Mouse (Mus musculus): ENCODE results near the gene Gm5148. TPM values are rescaled to one million over a fixed set of nuclear protein-coding genes. Genes with fewer than 3 reads are reported as not detected.

Gm5148 gene
- total RNA-seq, 2 experiments from 2014 or later = 3.3 to 3.4 TPM

- intact Hi-C loops (cut with DNase I) = no loop called here
- DNase-seq (ENCODE audit: low spot score in 2 of 2) = no peak
These were observed 15.7 kb upstream of the Gm5148 start for GRCm38 (mm10) chr3:37739996-37740395.

GRCm38 (mm10) chr3:37738171-37738950, 14.1 kb upstream of the Gm5148 start:
- DNase-seq (ENCODE audit: low spot score in 2 of 2) = no peak
- intact Hi-C loops (cut with DNase I) = no loop called here

GRCm38 (mm10) chr3:37737407-37737806, 13.1 kb upstream of the Gm5148 start:
- DNase-seq (ENCODE audit: low spot score in 2 of 2) = peak; percentile 35 to 81
- intact Hi-C loops (cut with DNase I) = no loop called here

GRCm38 (mm10) chr3:37735166-37735565, 10.9 kb upstream of the Gm5148 start:
- intact Hi-C loops (cut with DNase I) = no loop called here
- no peak for DNase-seq (ENCODE audit: low spot score in 2 of 2)

- intact Hi-C loops (cut with DNase I) = no loop called here
- peak in 1 of 2 experiments; percentile 25 for DNase-seq (ENCODE audit: low spot score in 2 of 2)
These were observed 4.9 kb upstream of the Gm5148 start for GRCm38 (mm10) chr3:37729142-37729541.

- intact Hi-C loops (cut with DNase I) = no loop called here
- DNase-seq (ENCODE audit: low spot score in 2 of 2) = no peak
These were observed 4.1 kb upstream of the Gm5148 start for GRCm38 (mm10) chr3:37728112-37729100.

- intact Hi-C loops (cut with DNase I) = no loop called here
- no peak for DNase-seq (ENCODE audit: low spot score in 2 of 2)
These were observed 3.1 kb upstream of the Gm5148 start for GRCm38 (mm10) chr3:37727392-37727791.

- intact Hi-C loops (cut with DNase I) = no loop called here
These were observed 2.3 kb upstream of the Gm5148 start for GRCm38 (mm10) chr3:37726501-37727140.

GRCm38 (mm10) chr3:37724946-37725735, 851 bp upstream of the Gm5148 start:
- no peak for DNase-seq (ENCODE audit: low spot score in 2 of 2)
- intact Hi-C loops (cut with DNase I) = no loop called here

More at GRCm38 (mm10) chr3:37726501-37727140, 2.3 kb upstream of the Gm5148 start:
- DNase-seq (ENCODE audit: low spot score in 2 of 2) = no peak

- intact Hi-C loops (cut with DNase I) = loop anchor here (2.0 kb wide), 1 partner anchor 83 kb away; no protein-coding TSS in a partner anchor
- peak; percentile 47 to 60 for DNase-seq (ENCODE audit: low spot score in 2 of 2)
These were observed 574 bp downstream of the Gm5148 start for GRCm38 (mm10) chr3:37723662-37724170.

GRCm38 (mm10) chr3:37723061-37723521, 1.2 kb downstream of the Gm5148 start:
- DNase-seq (ENCODE audit: low spot score in 2 of 2) = peak in 1 of 2 experiments; percentile 17
- intact Hi-C loops (cut with DNase I) = loop anchor here (2.0 kb wide), 1 partner anchor 82 kb away; no protein-coding TSS in a partner anchor

- DNase-seq (ENCODE audit: low spot score in 2 of 2) = peak in 1 of 2 experiments; percentile 13
- intact Hi-C loops (cut with DNase I) = loop anchor here (2.0 kb wide), 1 partner anchor 82 kb away; no protein-coding TSS in a partner anchor
These were observed 1.7 kb downstream of the Gm5148 start for GRCm38 (mm10) chr3:37722487-37723060.

- intact Hi-C loops (cut with DNase I) = no loop called here
- no peak for DNase-seq (ENCODE audit: low spot score in 2 of 2)
These were observed 7.3 kb downstream of the Gm5148 start for GRCm38 (mm10) chr3:37716992-37717391.

GRCm38 (mm10) chr3:37715734-37716133, 8.6 kb downstream of the Gm5148 start:
- no peak for DNase-seq (ENCODE audit: low spot score in 2 of 2)
- intact Hi-C loops (cut with DNase I) = no loop called here

- DNase-seq (ENCODE audit: low spot score in 2 of 2) = peak in 1 of 2 experiments; percentile 13
- intact Hi-C loops (cut with DNase I) = no loop called here
These were observed 11.8 kb downstream of the Gm5148 start for GRCm38 (mm10) chr3:37712501-37712900.

- DNase-seq (ENCODE audit: low spot score in 2 of 2) = no peak
- intact Hi-C loops (cut with DNase I) = no loop called here
These were observed 12.7 kb downstream of the Gm5148 start for GRCm38 (mm10) chr3:37711639-37712038.

- intact Hi-C loops (cut with DNase I) = no loop called here
- DNase-seq (ENCODE audit: low spot score in 2 of 2) = no peak
These were observed 16.5 kb downstream of the Gm5148 start for GRCm38 (mm10) chr3:37707801-37708200.

- DNase-seq (ENCODE audit: low spot score in 2 of 2) = no peak
- intact Hi-C loops (cut with DNase I) = no loop called here
These were observed 17.9 kb downstream of the Gm5148 start for GRCm38 (mm10) chr3:37706439-37706838.
